Mouse (Mus musculus) liver, embryonic 13.5 days (tissue): ENCODE measurements around the gene Idua. TPM values are rescaled to one million over a fixed set of nuclear protein-coding genes. Genes with fewer than 3 reads are reported as not detected.

Source experiments
- ATAC-seq: fragments of 200-750 bp; cut with Nextera tagmentation; 2 replicates; pipeline ENCODE4 v1.8.0; 2017; ENCODE audit warnings: low read depth, mild to moderate bottlenecking, moderate number of reproducible peaks, moderate library complexity
- DNase-seq: peaks from one replicate; pipeline ENCODE4 v3.0.0; 2022
- H3K27ac ChIP-seq: fragments of 300-500 bp; sonication (generic); 2 replicates; pipeline ENCODE4 v1.5.1; 2015; ENCODE audit warnings: moderate library complexity, mild to moderate bottlenecking, inconsistent platforms
- H3K27me3 ChIP-seq: fragments of 300-500 bp; sonication (generic); 2 replicates; pipeline ENCODE4 v1.6.1; 2015; ENCODE audit warnings: mild to moderate bottlenecking, inconsistent platforms
- H3K36me3 ChIP-seq: fragments of 300-500 bp; sonication (generic); 2 replicates; pipeline ENCODE4 v1.6.1; 2015; ENCODE audit warnings: mild to moderate bottlenecking, inconsistent platforms
- H3K4me1 ChIP-seq: fragments of 300-500 bp; sonication (generic); replicated peaks from 2 replicates; pipeline ENCODE4 v1.6.1; 2015; ENCODE audit warnings: inconsistent platforms
- H3K4me2 ChIP-seq: fragments of 300-500 bp; sonication (generic); 2 replicates; pipeline ENCODE4 v1.6.1; 2015; ENCODE audit warnings: inconsistent platforms, mild to moderate bottlenecking, moderate library complexity
- H3K4me3 ChIP-seq: fragments of 300-500 bp; sonication (generic); replicated peaks from 2 replicates; pipeline ENCODE4 v1.5.1; 2015; ENCODE audit warnings: mild to moderate bottlenecking, inconsistent platforms
- H3K9ac ChIP-seq: fragments of 300-500 bp; sonication (generic); 2 replicates; pipeline ENCODE4 v1.6.1; 2015; ENCODE audit warnings: mild to moderate bottlenecking, inconsistent platforms
- H3K9me3 ChIP-seq: fragments of 300-500 bp; sonication (generic); replicated peaks from 2 replicates; pipeline ENCODE4 v1.6.1; 2016; ENCODE audit warnings: inconsistent platforms
- WGBS: fragments of 180-500 bp; shearing (Covaris S2); methylation state at CpG from one replicate; pipeline ENCODE4 v1.1.7; 2015; ENCODE audit not compliant: insufficient replicate concordance; 5-methylcytosine and 5-hydroxymethylcytosine counted together
- polyA plus RNA-seq: library from polyadenylated mRNA; unstranded; fragments of >200 nt; fragmentation: Nextera tagmentation; extraction: Ambion mirVana; gene quantifications from 2 replicates; pipeline ENCODE4 v1.2.1, GENCODE M21; 2015

Idua gene
- polyA plus RNA-seq, 1 experiment from 2014 or later: 3.4 TPM

DNA sequence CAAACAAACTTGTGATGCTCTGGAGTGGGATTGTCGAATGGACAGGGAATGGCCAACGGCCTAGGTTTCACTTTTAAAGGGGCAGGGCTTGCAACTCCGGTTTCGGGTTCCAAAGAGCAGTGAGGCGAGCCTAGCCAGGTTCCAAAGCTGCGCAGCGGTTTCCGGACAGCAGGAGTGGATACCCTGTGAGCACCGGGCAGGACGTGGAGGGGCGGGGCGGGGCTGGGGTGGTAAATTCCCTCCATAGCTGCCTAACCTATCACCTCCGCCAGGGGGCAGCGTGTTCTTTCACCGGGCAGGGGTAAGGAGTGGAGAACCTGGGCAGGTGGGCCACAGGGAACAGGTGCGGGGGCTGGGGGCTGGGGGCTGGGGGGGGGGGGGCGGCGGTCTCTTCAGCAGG lies 32.1 kb downstream of the Idua start, which contains the start of gene Fgfrl1:
TSS of gene Fgfrl1 (plus strand) at position 112 of the 400 bp plus-strand sequence.
- H3K27me3 ChIP-seq: peaks cover 8% of the 10 kb centered on the region; the same call in 1 of the 2 replicates
- H3K4me3 ChIP-seq: peak within 1 kb of the TSS; percentile 90
- H3K4me2 ChIP-seq: peak within 1 kb of the TSS; percentile 99
- no peaks in the 10 kb centered on the region for H3K36me3 ChIP-seq
- WGBS: 2% methylated on average over 18 of the region's 18 CpGs
- peak; percentile 64 for DNase-seq
- H3K27ac ChIP-seq: 0 out of 2 replicates have a peak within 1 kb of the TSS, but pooled peaks have one; percentile 0
- H3K4me1 ChIP-seq: peaks cover 51% of the 10 kb centered on the region
- H3K9me3 ChIP-seq: no peaks in the 10 kb centered on the region
- H3K9ac ChIP-seq: peak within 1 kb of the TSS; percentile 63
- peak; percentile 8; the same call in 1 of the 2 replicates for ATAC-seq

DNA sequence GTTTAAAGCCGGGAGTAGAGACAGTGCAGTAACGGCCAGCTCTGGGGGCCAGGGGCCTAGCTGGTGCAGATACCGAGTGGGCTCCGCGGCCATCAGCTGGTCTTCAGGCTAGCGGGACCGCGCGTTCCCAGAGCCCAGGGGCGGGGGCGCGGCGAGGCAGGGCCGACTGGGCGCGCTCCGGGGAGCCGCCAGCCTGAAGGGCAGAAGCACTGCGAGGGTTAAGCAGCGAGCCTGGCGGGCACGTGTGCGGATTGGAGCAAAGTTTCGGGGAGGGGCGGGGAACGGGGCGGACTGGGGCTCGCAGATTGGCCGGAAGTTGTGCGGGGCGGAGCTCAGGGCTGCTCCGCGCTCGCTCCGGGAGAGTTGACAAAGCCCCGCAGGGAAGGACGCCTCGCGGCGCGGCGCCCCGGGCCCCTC lies 33.7 kb downstream of the Idua start:
- WGBS: under 1% methylated on average over 43 of the region's 43 CpGs
- peaks cover 64% of the 10 kb centered on the region for H3K4me1 ChIP-seq
- peak overlapping the region; percentile 89 for H3K9ac ChIP-seq
- no peaks in the 10 kb centered on the region for H3K9me3 ChIP-seq
- H3K27ac ChIP-seq: peak overlapping the region; percentile 76
- H3K27me3 ChIP-seq: peaks cover 5% of the 10 kb centered on the region; the same call in 1 of the 2 replicates
- H3K36me3 ChIP-seq: no peaks in the 10 kb centered on the region
- H3K4me3 ChIP-seq: peak overlapping the region; percentile 90
- peak; percentile 94 for ATAC-seq
- peak; percentile 84 for DNase-seq
- peak overlapping the region; percentile 99 for H3K4me2 ChIP-seq

DNA sequence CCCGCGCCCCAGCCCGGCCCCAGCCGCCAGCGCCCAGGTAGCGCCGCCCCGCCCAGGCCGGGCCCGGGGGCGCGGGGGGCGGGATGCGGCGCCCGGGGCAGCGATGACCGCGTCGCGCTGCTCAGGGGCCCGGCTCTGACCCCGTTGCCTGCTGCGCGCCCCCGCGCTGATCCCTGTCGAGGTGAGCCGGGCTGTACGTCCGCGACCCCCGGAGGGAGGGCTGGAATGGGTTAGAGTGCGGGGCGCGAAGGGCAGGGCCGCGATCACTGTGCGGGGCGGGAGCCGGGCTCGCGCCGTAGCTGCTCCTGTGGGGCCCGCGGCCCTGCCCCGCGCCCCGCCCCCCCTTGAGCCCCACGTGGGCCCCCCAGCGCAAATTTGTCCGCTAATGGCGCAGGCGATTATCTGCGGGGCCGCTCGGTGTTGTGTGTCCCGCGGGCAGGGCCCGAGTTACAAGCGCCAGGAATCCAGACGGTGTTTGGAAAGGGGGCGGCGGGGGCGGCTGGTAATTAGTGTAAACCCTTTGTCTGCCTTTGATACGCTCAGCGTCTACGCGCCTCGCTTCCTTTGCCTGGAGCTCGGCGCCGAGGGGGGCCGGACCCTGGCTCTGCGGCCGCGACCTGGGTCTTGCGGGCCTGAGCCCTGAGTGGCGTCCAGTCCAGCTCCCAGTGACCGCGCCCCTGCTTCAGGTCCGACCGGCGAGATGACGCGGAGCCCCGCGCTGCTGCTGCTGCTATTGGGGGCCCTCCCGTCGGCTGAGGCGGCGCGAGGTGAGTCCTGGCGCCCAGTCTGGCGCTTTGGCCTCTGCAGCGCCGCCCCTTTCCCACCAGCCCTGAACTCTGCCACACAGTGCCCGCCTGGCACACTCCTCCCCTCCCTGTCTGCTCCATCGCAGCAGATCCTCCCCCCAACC lies 34.5 kb downstream of the Idua start:
- Histone ChIP-seq H3K9ac (peak overlapping the region; percentile 89), H3K27ac (peak overlapping the region; percentile 76), H3K9me3 (no peaks in the 10 kb centered on the region), H3K4me3 (peak overlapping the region; percentile 90), H3K36me3 (no peaks in the 10 kb centered on the region), H3K27me3 (peaks cover 5% of the 10 kb centered on the region; the same call in 1 of the 2 replicates), H3K4me2 (peak overlapping the region; percentile 99), H3K4me1 (peaks cover 71% of the 10 kb centered on the region)
- ATAC-seq: peak; percentile 52
- WGBS: 1% methylated on average over 84 of the region's 99 CpGs
- peak; percentile 61 for DNase-seq

DNA sequence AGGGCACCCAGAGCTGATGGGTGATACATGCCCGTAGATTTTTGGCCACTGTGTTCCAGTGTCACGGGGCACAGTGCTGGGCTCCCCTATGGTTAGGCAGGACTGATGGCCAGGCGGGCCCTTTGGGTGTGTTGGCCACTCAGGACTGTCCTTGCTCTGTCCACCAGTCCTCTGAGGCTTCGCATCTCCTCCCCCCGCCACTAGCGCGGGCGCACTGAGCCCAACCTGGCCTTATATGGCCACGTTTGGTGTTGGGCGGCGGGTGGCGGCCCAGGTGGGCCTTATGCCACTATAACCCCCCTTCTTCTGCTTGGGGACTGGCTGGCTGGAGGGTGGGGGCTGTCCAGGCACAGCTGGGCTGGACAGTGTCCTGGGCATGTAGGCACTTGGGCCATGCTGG lies 35.7 kb downstream of the Idua start:
- H3K9ac ChIP-seq: no peak overlapping the region
- ATAC-seq: no peak
- H3K4me2 ChIP-seq: peak overlapping the region; percentile 99
- H3K4me1 ChIP-seq: peaks cover 84% of the 10 kb centered on the region
- DNase-seq: no peak
- no peak overlapping the region for H3K4me3 ChIP-seq
- peaks cover 5% of the 10 kb centered on the region; the same call in 1 of the 2 replicates for H3K27me3 ChIP-seq
- H3K36me3 ChIP-seq: no peaks in the 10 kb centered on the region
- 90% methylated on average over 12 of the region's 12 CpGs for WGBS
- H3K27ac ChIP-seq: peak overlapping the region; percentile 76; the same call in 1 of the 2 replicates
- H3K9me3 ChIP-seq: no peaks in the 10 kb centered on the region

DNA sequence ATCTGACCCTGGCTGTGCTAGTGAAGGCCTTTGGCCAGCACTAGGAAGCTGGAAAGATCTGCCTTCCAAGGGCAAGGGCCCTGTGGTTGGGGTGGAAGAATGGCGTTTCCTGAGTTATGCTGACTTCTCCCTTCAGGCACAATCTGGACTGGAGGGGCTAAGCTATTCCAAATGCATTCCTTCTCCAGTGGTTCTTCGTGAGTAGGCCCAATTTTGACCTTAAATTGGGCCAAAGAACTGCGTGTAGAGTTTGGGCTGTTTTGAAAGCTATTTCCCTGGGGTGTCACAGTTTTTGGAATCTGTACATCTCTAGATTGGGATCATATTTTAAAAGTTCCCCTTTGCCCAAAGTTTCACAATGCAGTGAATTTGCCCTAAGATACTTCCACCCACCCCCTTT lies 36.4 kb downstream of the Idua start:
- Histone ChIP-seq H3K27ac (no peak overlapping the region), H3K4me1 (peaks cover 87% of the 10 kb centered on the region), H3K27me3 (peaks cover 5% of the 10 kb centered on the region; the same call in 1 of the 2 replicates), H3K4me3 (no peak overlapping the region), H3K4me2 (no peak overlapping the region), H3K36me3 (no peaks in the 10 kb centered on the region), H3K9ac (no peak overlapping the region), H3K9me3 (no peaks in the 10 kb centered on the region)
- no peak for DNase-seq
- 68% methylated on average over 3 of the region's 3 CpGs for WGBS
- ATAC-seq: no peak

DNA sequence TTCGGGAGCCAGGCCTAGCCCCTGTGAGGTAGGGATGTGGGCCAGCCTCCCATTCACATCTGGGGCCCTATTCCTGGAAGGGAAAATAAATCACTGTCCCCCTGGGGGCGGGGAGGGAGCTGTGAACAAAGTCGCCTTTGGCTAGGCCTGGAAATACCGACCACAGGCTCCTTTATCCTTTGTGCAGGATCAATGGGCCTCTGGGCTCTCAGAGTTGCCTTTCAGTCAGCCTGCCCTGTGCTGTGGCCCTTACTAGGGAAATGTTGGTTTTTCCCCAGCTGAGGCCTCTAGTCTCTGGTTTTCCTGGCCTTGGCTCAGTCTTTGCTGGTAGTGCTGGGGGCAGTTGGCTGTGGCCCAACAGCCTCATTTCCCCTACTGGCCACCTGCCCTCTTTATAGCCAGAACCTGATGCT lies 37.2 kb downstream of the Idua start:
- Histone ChIP-seq H3K36me3 (no peaks in the 10 kb centered on the region), H3K27me3 (peaks cover 5% of the 10 kb centered on the region; the same call in 1 of the 2 replicates), H3K9me3 (no peaks in the 10 kb centered on the region), H3K9ac (no peak overlapping the region), H3K4me1 (peaks cover 86% of the 10 kb centered on the region), H3K4me2 (no peak overlapping the region), H3K27ac (no peak overlapping the region), H3K4me3 (no peak overlapping the region)
- no peak for DNase-seq
- WGBS: 79% methylated on average over 4 of the region's 4 CpGs
- no peak for ATAC-seq

DNA sequence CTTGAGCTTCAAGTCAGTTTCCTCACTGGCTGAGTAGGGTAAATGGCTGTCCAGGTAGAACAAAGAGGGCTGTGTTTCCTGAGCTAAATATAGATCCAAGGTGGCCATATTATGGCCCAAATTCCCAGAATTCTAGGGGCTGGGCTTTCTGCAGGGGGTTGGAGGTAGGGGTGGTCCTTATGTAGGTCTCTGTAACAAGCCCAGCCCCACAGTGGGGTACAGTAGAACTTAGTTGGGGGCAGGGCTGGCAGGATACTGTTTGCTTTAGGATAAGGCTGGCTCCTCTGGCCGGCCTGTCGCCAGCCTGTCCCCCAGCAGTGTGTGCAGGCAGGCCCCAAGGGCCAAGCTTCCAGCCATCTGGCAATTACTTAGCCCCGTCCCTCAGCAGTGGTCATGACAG lies 40.2 kb downstream of the Idua start:
- H3K4me2 ChIP-seq: no peak overlapping the region
- H3K27me3 ChIP-seq: no peaks in the 10 kb centered on the region
- DNase-seq: no peak
- no peaks in the 10 kb centered on the region for H3K9me3 ChIP-seq
- H3K4me3 ChIP-seq: no peak overlapping the region
- H3K9ac ChIP-seq: no peak overlapping the region
- H3K36me3 ChIP-seq: peaks cover 16% of the 10 kb centered on the region
- peaks cover 82% of the 10 kb centered on the region for H3K4me1 ChIP-seq
- ATAC-seq: peak; percentile 34; the same call in 1 of the 2 replicates
- WGBS: 67% methylated on average over 3 of the region's 3 CpGs
- H3K27ac ChIP-seq: peak overlapping the region; percentile 48; the same call in 1 of the 2 replicates

DNA sequence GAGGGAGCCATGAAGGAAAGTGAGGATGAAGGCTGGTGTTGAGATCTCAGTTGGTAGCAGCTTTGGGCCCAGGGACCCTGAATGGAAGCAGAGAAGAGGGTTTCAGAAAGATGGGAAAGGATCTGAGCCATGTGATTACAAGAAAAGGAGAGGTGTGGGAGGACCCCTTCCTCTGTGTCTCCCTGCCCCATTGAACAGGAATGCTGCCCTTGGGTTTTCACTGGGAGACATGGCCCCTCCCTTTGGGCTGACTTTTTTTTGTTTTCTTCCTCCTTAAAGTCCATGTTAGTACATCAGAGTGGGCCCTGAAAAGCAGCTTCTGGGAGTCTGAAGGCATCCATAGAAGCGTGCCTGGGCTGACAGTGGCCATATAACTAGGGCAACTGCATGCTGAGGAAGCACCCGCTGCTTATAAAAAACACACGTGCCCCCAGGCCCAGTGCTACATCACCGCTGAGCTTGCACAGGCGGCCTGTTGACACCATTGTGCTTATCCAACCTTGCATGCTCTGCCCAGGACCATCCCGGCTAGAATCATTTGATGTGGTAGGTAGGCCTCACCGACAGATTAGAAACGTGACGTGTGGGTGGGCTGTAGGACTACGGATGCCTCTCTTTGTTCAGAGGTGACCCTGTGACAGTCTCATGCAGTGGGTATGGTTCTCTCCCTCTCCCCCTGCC lies 41.4 kb downstream of the Idua start:
- no peak for DNase-seq
- WGBS: 77% methylated on average over 10 of the region's 10 CpGs
- 0 out of 2 replicates have a peak overlapping the region, but pooled peaks have one; percentile 15 for H3K9ac ChIP-seq
- H3K4me1 ChIP-seq: peaks cover 75% of the 10 kb centered on the region
- peaks cover 27% of the 10 kb centered on the region for H3K36me3 ChIP-seq
- no peaks in the 10 kb centered on the region for H3K9me3 ChIP-seq
- peak overlapping the region; percentile 22; the same call in 1 of the 2 replicates for H3K27ac ChIP-seq
- ATAC-seq: no peak
- H3K4me2 ChIP-seq: no peak overlapping the region
- H3K4me3 ChIP-seq: no peak overlapping the region
- H3K27me3 ChIP-seq: no peaks in the 10 kb centered on the region

DNA sequence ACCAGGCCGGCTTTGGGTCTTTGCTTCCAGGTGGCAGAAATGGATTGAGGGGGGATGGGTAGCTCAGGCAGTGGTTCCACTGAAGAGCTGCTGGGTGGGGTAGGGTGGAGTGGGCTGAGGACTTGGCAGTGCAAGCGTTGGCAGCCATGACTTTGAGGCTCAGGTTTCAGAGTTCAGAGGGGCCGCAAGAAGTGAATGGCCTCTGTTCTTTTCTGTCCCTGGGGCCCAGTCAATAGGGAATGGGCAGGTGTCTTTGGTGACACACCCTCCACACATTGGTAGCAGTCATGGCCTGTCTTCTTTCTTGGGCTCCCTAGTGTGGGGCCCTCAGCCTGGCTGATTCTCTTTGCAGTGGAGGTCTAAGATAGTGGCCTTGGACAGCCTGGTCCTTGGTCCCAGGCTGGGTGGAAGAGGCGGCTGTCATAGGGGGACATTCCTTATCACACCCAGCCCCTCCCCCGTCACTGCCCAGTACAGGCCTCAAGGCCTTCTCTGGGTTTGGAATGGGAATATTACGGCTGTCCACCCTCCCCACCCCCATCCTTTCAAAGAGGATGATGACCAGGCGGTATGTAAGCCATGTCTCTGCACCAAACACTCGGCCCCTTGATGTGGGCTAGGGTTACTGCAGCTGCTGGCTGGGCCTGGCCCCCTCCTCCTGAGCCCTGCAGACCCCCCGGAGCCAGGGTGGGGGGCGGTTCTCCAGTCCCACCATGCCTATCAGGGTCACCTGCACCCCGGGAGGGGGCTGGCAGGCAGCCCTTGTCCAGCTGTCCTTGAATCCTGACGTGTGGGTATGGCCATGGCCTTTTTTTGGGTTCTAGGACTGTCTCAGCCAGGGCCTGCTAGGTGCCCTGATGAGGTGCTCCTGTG lies 43.9 kb downstream of the Idua start:
- Histone ChIP-seq H3K4me1 (peaks cover 77% of the 10 kb centered on the region), H3K27me3 (no peaks in the 10 kb centered on the region), H3K4me2 (no peak overlapping the region), H3K36me3 (peaks cover 37% of the 10 kb centered on the region), H3K9me3 (no peaks in the 10 kb centered on the region), H3K27ac (peak overlapping the region; percentile 35; the same call in 1 of the 2 replicates), H3K9ac (no peak overlapping the region), H3K4me3 (no peak overlapping the region)
- DNase-seq (no peak), ATAC-seq (no peak)
- 75% methylated on average over 12 of the region's 12 CpGs for WGBS

DNA sequence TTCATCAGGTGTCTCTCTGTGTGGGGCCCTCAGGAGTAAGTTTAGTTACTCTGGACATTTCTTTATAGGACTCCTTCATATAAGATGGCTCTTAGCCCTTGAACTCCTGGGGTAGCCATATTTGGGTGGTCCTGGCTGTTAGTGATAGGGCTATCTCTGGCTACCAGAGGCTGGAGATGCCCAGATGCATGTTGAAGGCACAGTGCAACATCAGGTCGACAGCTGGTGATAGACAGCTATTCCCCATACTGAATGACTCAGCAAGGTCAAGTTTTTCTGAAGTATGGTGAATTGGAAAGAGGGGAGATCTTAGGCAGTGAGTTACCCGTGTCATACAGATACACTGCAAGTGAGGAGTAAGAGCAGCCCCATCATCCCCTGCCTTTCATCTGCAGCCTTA lies 47.6 kb downstream of the Idua start:
- DNase-seq (peak; percentile 71), ATAC-seq (peak; percentile 86)
- Histone ChIP-seq H3K4me3 (no peak overlapping the region), H3K4me1 (peaks cover 57% of the 10 kb centered on the region), H3K27ac (peak overlapping the region; percentile 79), H3K4me2 (peak overlapping the region; percentile 27), H3K9ac (peak overlapping the region; percentile 30), H3K9me3 (no peaks in the 10 kb centered on the region), H3K27me3 (no peaks in the 10 kb centered on the region), H3K36me3 (peaks cover 37% of the 10 kb centered on the region)
- WGBS: 17% methylated on average over 2 of the region's 2 CpGs
